Mouse (Mus musculus) olfactory bulb, adult 2 months (tissue): ENCODE data around the gene Cx3cr1. TPM values are rescaled to one million over a fixed set of nuclear protein-coding genes. Genes with fewer than 3 reads are reported as not detected.

Experiments
- H3K27ac ChIP-seq: fragments of 200-500 bp; 2 replicates; pipeline ENCODE4 v1.5.1; 2012; ENCODE audit warnings: low read depth, low read length; ENCODE audit not compliant: insufficient read depth
- H3K4me1 ChIP-seq: fragments of 200-500 bp; 2 replicates; pipeline ENCODE4 v1.6.1; 2012; ENCODE audit warnings: low read length; ENCODE audit not compliant: control insufficient read depth, insufficient read depth
- H3K4me3 ChIP-seq: fragments of 200-500 bp; 2 replicates; pipeline ENCODE4 v1.5.1; 2012; ENCODE audit warnings: mild to moderate bottlenecking, low read depth, low read length, moderate library complexity; ENCODE audit not compliant: insufficient read depth
- CTCF ChIP-seq: fragments of 200-500 bp; IDR thresholded peaks from 2 replicates; pipeline ENCODE4 v1.5.1; 2012; ENCODE audit warnings: low read depth, mild to moderate bottlenecking, low read length, moderate library complexity; ENCODE audit not compliant: insufficient read depth
- POLR2A ChIP-seq: fragments of 200-500 bp; IDR thresholded peaks from 2 replicates; pipeline ENCODE4 v1.6.1; 2012; ENCODE audit warnings: mild to moderate bottlenecking, low read depth, low read length, moderate library complexity; ENCODE audit not compliant: insufficient read depth
- WGBS: fragments of 180-500 bp; shearing (Covaris S2); methylation state at CpG from one replicate; pipeline ENCODE4 v1.1.7; 2018; 5-methylcytosine and 5-hydroxymethylcytosine counted together
- polyA plus RNA-seq: library from polyadenylated mRNA; stranded (reverse); fragments of >200 nt; gene quantifications from 2 replicates; pipeline ENCODE4 v1.2.4, GENCODE M21; 2012; ENCODE audit warnings: low replicate concordance; ENCODE audit not compliant: missing spikeins, insufficient read depth, insufficient read length

Gene Cx3cr1
- polyA plus RNA-seq, 1 experiment, result not detected

GRCm38 (mm10) chr9:119893881-119894280 lies 175.8 kb downstream of the Cx3cr1 start:
- H3K27ac ChIP-seq, result no peak overlapping the region
- no peak overlapping the region for H3K4me3 ChIP-seq

DNA sequence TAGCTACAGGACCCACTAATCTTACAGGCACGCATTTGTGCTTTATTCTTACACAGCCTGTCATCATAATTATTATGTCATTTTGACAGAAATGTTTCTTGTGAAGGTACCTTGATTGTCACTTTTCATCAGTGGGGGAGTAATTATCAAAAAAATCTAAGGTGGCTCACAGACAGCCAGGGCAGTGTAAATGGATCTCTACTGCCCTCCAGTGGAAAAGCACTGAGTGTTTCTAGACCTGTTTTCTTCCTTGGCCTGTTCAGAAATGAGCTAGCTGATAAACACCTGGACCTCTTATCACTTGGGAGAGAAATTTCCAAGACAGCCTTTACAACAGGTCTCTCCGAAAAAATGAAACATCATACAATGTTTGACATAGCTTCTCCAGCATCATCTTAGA lies 179.0 kb downstream of the Cx3cr1 start:
- WGBS, result 47% methylated on average over 2 of the region's 2 CpGs
- H3K27ac ChIP-seq, result no peak overlapping the region
- TF ChIP-seq CTCF, result no peak
- no peak for TF ChIP-seq POLR2A
- H3K4me3 ChIP-seq, result no peak overlapping the region
- peaks cover 6% of the 10 kb centered on the region for H3K4me1 ChIP-seq

More at GRCm38 (mm10) chr9:119893881-119894280, 175.8 kb downstream of the Cx3cr1 start:
- H3K4me1 ChIP-seq, result peaks cover 6% of the 10 kb centered on the region; the same call in 1 of the 2 replicates
- WGBS, result 92% methylated on average over 5 of the region's 5 CpGs
- TF ChIP-seq CTCF (no peak), POLR2A (no peak)

- WGBS, result 67% methylated on average over 9 of the region's 9 CpGs
- H3K4me3 ChIP-seq, result no peak overlapping the region
- TF ChIP-seq CTCF (no peak), POLR2A (no peak)
- H3K27ac ChIP-seq, result no peak overlapping the region
- H3K4me1 ChIP-seq, result peaks cover 3% of the 10 kb centered on the region
These were observed 180.2 kb downstream of the Cx3cr1 start for GRCm38 (mm10) chr9:119889446-119889845.

DNA sequence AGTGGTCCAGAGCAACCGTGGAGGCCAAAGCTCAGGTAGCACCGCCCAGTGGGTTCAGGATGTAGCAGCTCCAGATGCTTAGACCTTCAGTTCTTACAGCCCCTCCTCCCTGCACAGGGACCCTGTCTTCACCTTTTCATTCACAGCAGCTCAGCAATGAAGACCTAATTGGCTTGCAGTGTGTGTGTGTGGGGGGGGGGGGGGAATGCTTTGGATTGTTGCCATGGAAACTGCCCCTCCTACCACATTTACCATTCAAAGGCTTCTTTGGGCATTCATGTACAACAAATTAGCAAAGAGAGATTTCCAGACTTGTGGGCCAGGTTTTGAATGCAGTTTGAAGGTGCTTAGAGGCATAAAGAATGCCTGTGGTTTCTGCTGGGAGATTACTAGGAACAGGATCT lies 180.8 kb downstream of the Cx3cr1 start:
- WGBS, result 20% methylated on average over 2 of the region's 2 CpGs
- Histone ChIP-seq H3K4me3 (no peak overlapping the region), H3K27ac (no peak overlapping the region), H3K4me1 (peaks cover 3% of the 10 kb centered on the region)
- TF ChIP-seq CTCF (no peak), POLR2A (no peak)

DNA sequence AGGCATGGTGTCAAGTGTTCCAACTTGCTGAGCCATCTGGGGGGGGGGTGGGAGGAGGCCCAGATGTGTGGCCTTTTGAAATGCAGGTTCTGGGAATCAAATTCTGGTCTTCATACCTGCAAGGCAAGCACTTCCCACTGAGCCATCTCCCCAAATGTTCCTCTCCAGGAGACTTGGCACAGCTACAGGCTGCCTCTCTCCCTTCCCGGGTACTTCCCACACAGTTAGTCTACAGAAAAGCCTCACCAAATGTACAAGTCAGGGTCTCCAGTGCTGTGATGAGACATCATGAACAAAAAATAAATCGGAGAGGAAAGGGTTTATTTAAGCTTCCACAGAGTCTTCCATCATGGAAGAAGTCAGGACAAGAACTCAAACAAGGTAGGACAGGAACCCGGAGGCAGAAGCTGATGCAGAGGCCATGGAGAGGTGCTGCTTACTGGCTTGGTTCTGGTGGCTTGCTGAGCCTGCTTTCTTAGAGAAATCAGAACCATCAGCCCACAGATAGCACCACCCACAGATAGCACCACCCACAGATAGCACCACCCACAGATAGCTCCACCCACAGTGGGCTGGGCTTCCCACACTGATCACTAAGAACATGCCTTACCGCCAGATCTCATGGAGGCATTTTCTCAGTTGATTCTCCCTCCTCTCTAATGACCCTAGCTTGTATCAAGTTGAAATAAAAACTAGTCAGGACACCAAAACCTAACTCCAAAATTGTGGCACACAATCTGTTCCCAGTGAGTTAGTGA lies 182.4 kb downstream of the Cx3cr1 start:
- 65% methylated on average over 4 of the region's 4 CpGs for WGBS
- Histone ChIP-seq H3K4me3 (no peak overlapping the region), H3K27ac (no peak overlapping the region), H3K4me1 (peaks cover 3% of the 10 kb centered on the region)
- TF ChIP-seq CTCF (no peak), POLR2A (no peak)

- no peaks in the 10 kb centered on the region for H3K4me1 ChIP-seq
- 83% methylated on average over 8 of the region's 8 CpGs for WGBS
- no peak overlapping the region for H3K4me3 ChIP-seq
- no peak overlapping the region for H3K27ac ChIP-seq
- no peak for TF ChIP-seq CTCF
These were observed 215.5 kb downstream of the Cx3cr1 start for GRCm38 (mm10) chr9:119854170-119854569.

- Histone ChIP-seq H3K4me3 (no peak overlapping the region), H3K4me1 (no peaks in the 10 kb centered on the region), H3K27ac (no peak overlapping the region)
- no peak for TF ChIP-seq CTCF
- no peak for TF ChIP-seq POLR2A
- 81% methylated on average over 2 of the region's 2 CpGs for WGBS
These were observed 216.4 kb downstream of the Cx3cr1 start for GRCm38 (mm10) chr9:119853071-119853846.

DNA sequence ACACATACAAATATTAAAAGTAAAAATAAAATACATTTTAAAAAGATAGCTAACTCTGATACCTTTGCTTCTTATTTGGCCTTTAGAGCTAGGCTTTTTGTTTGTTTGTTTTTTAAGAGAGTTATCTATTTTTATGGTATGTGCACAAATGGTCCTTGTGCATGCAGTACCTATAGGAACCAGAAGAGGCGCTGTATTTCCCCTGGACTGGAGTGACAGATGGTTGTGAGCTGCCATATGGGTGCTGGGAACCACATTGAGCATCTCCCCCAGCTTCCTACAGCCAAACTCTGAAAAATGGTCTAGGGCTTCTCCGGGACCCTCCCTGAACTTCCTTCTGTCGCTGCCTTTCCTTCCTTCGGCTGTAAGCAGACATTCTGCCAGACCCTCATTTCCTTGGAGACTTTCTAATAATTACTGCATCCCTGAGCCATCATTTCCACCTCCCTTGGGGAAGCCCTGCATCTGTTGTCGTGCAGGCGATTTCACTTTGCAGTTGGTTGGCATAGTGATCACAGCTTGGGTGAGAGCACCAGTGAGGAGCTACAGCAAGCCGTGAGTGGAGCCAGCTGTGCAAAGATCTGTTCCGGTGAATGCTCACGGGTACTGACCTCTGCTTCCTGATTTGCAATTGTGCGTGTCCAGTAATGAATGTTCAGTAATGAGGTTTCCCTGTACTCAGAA lies 217.2 kb downstream of the Cx3cr1 start:
- 28% methylated on average over 10 of the region's 10 CpGs for WGBS
- H3K27ac ChIP-seq, result no peak overlapping the region
- no peaks in the 10 kb centered on the region for H3K4me1 ChIP-seq
- H3K4me3 ChIP-seq, result no peak overlapping the region
- TF ChIP-seq POLR2A, result no peak
- no peak for TF ChIP-seq CTCF

Other genes starting within 250 kb of the Cx3cr1 start
- not detected in 2 replicates for gene Scn11a, start 244.4 kb downstream of the Cx3cr1 start, polyA plus RNA-seq
- not detected in 2 replicates for gene Wdr48, start 175.0 kb downstream of the Cx3cr1 start, polyA plus RNA-seq
- gene Gorasp1, start 132.3 kb downstream of the Cx3cr1 start, polyA plus RNA-seq, result not detected in 2 replicates
- not detected in 2 replicates for gene Ttc21a, start 132.3 kb downstream of the Cx3cr1 start, polyA plus RNA-seq
- not detected in 2 replicates for gene Csrnp1, start 85.2 kb downstream of the Cx3cr1 start, polyA plus RNA-seq
- not detected in 2 replicates for gene Xirp1, start 46.3 kb downstream of the Cx3cr1 start, polyA plus RNA-seq
- gene Ccr8, start 22.2 kb upstream of the Cx3cr1 start, polyA plus RNA-seq, result not detected in 2 replicates
- gene Slc25a38, start 40.5 kb upstream of the Cx3cr1 start, polyA plus RNA-seq, result not detected in 2 replicates
- 1,091 TPM in 1 of 2 replicates, not detected in the other for gene Rpsa, start 57.8 kb upstream of the Cx3cr1 start, polyA plus RNA-seq
- 425 TPM in 1 of 2 replicates, not detected in the other for gene Mobp, start 79.8 kb upstream of the Cx3cr1 start, polyA plus RNA-seq
- gene Myrip, start 231.6 kb upstream of the Cx3cr1 start, polyA plus RNA-seq, result not detected in 2 replicates